ENCODE assay signal across 13 mouse cellular contexts in the genomic region with DNA sequence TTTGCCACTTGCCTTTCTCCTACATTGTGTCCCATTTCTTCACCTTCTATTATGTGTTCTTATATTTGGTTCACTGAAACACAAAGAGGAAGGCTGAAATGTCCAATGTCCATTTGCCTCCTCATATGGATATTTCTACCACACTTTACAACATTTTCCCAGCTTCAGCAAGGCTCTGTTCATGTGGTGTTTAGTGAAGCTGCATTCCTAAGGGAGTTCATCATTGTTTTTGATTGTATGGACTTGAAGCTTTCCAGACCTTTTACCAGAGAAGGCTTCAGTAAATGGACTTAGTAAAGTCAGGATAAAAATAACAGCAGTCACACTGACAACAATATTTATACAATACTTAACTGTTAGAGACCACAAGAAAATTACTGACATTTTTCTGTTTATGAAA.
DNase-seq lines count a peak whose midpoint lies in the region; ATAC-seq and TF ChIP-seq lines count a peak whose summit lies in the region.
"Had no signal": no experiment of that assay in that cellular context is flagged by ENCODE, and none has a peak within 500 bp of the region (broad histone marks: within the 10 kb centered on the region; RNA-seq: fewer than 3 reads in every experiment).

No protein-coding gene starts in this region.

- H3K27me3 ChIP-seq in limb, embryonic 12.5 days = no peaks in the 10 kb centered on the region
- no peaks in the 10 kb centered on the region for H3K27me3 ChIP-seq in limb, embryonic 10.5 days (ENCODE audit: low read depth, poor library complexity, severe bottlenecking)
- H3K27me3 ChIP-seq in intestine, embryonic 15.5 days (replicated peaks) = no peaks in the 10 kb centered on the region
- no peaks in the 10 kb centered on the region for H3K27me3 ChIP-seq in stomach, postnatal 0 days (ENCODE audit: control insufficient read depth, insufficient read depth, low read length)
- H3K27me3 ChIP-seq in forebrain, embryonic 10.5 days (ENCODE audit: poor library complexity, severe bottlenecking) = no peaks in the 10 kb centered on the region
- H3K27me3 ChIP-seq: hindbrain, embryonic 15.5 days; kidney, embryonic 15.5 days had no signal

- H3K4me3 ChIP-seq in gastrocnemius, adult 2 months = no peak overlapping the region
- no peak overlapping the region for H3K4me3 ChIP-seq in limb, embryonic 12.5 days (replicated peaks)
- no peak overlapping the region for H3K4me3 ChIP-seq in limb, embryonic 10.5 days
- H3K4me3 ChIP-seq in intestine, embryonic 15.5 days (replicated peaks) = no peak overlapping the region
- H3K4me3 ChIP-seq in stomach, postnatal 0 days (ENCODE audit: low read depth, low read length) = no peak overlapping the region
- no peak overlapping the region for H3K4me3 ChIP-seq in forebrain, embryonic 10.5 days
- H3K4me3 ChIP-seq: hindbrain, embryonic 15.5 days; kidney, embryonic 15.5 days; midbrain, embryonic 10.5 days had no signal

- no peak for DNase-seq in gastrocnemius, adult 2 months
- no peak for DNase-seq in gastrocnemius, adult 18-20 months (ENCODE audit: low spot score)
- DNase-seq in limb, embryonic 10.5 days (ENCODE audit: low spot score) = no peak
- no peak for DNase-seq in stomach, postnatal 0 days (ENCODE audit: low spot score)
- DNase-seq in cerebellum, postnatal 10 days = no peak
- DNase-seq in forebrain, embryonic 10.5 days (ENCODE audit: extremely low spot score, low spot score) = no peak
- DNase-seq: lung, adult 2 months; spleen, adult 18-20 months had no signal

- H3K9ac ChIP-seq in limb, embryonic 12.5 days (replicated peaks) = no peak overlapping the region
- no peak overlapping the region for H3K9ac ChIP-seq in intestine, embryonic 15.5 days
- H3K9ac ChIP-seq in stomach, postnatal 0 days (ENCODE audit: low read length) = no peak overlapping the region
- H3K9ac ChIP-seq: hindbrain, embryonic 15.5 days; kidney, embryonic 15.5 days had no signal

- 0 out of 2 replicates have a peak, but pooled peaks cover 6% of the 10 kb centered on the region for H3K4me1 ChIP-seq in limb, embryonic 12.5 days (replicated peaks)
- H3K4me1 ChIP-seq in limb, embryonic 10.5 days = peaks cover 5% of the 10 kb centered on the region
- H3K4me1 ChIP-seq in intestine, embryonic 15.5 days (replicated peaks) = no peaks in the 10 kb centered on the region
- no peaks in the 10 kb centered on the region for H3K4me1 ChIP-seq in stomach, postnatal 0 days (replicated peaks; ENCODE audit: control insufficient read depth, insufficient read depth)
- H3K4me1 ChIP-seq in forebrain, embryonic 10.5 days = no peaks in the 10 kb centered on the region
- H3K4me1 ChIP-seq: hindbrain, embryonic 15.5 days; midbrain, embryonic 10.5 days had no signal

- H3K27ac ChIP-seq in gastrocnemius, adult 2 months = peak overlapping the region; percentile 64
- peak overlapping the region; percentile 32; the same call in 1 of the 2 replicates for H3K27ac ChIP-seq in limb, embryonic 12.5 days
- no peak overlapping the region for H3K27ac ChIP-seq in limb, embryonic 10.5 days
- peak overlapping the region; percentile 64; the same call in 1 of the 2 replicates for H3K27ac ChIP-seq in intestine, embryonic 15.5 days
- H3K27ac ChIP-seq in stomach, postnatal 0 days (replicated peaks) = peak overlapping the region; percentile 46
- no peak overlapping the region for H3K27ac ChIP-seq in forebrain, embryonic 10.5 days
- H3K27ac ChIP-seq: hindbrain, embryonic 15.5 days; midbrain, embryonic 10.5 days had no signal

- ATAC-seq in limb, embryonic 12.5 days (ENCODE audit: insufficient number of reproducible peaks, insufficient read depth, low FRiP score, low TSS enrichment, low read depth) = no peak
- ATAC-seq in intestine, embryonic 15.5 days = peak; percentile 75
- peak; percentile 47; the same call in 1 of the 2 replicates for ATAC-seq in stomach, postnatal 0 days (ENCODE audit: low FRiP score, low TSS enrichment)

- no peak for TF ChIP-seq CTCF in gastrocnemius, adult 2 months (IDR thresholded peaks at IDR 0.05)
- TF ChIP-seq CTCF in stomach, postnatal 0 days (IDR thresholded peaks at IDR 0.05; ENCODE audit: low read depth) = no peak

- intact Hi-C loops in gastrocnemius, adult 2 months (cut with DNase I) = loop anchor here (5.0 kb wide), 1 partner anchor 277 kb away; no protein-coding TSS in a partner anchor

- no peak overlapping the region for H3K4me2 ChIP-seq in limb, embryonic 12.5 days
- no peak overlapping the region for H3K4me2 ChIP-seq in intestine, embryonic 15.5 days (replicated peaks)
- H3K4me2 ChIP-seq in stomach, postnatal 0 days (replicated peaks; ENCODE audit: low read depth) = no peak overlapping the region
- H3K4me2 ChIP-seq: hindbrain, embryonic 15.5 days; kidney, embryonic 15.5 days had no signal

- peak; percentile 30 for TF ChIP-seq EP300 in stomach, postnatal 0 days (optimal IDR thresholded peaks at IDR 0.05)

- no peaks in the 10 kb centered on the region for H3K36me3 ChIP-seq in limb, embryonic 12.5 days
- no peaks in the 10 kb centered on the region for H3K36me3 ChIP-seq in limb, embryonic 10.5 days
- no peaks in the 10 kb centered on the region for H3K36me3 ChIP-seq in intestine, embryonic 15.5 days
- H3K36me3 ChIP-seq in stomach, postnatal 0 days (ENCODE audit: control insufficient read depth, insufficient read depth, low read length) = no peaks in the 10 kb centered on the region
- no peaks in the 10 kb centered on the region for H3K36me3 ChIP-seq in forebrain, embryonic 10.5 days (replicated peaks)
- H3K36me3 ChIP-seq: hindbrain, embryonic 15.5 days; kidney, embryonic 15.5 days; midbrain, embryonic 10.5 days had no signal

- no peaks in the 10 kb centered on the region for H3K9me3 ChIP-seq in limb, embryonic 12.5 days
- H3K9me3 ChIP-seq in limb, embryonic 10.5 days (replicated peaks) = no peaks in the 10 kb centered on the region
- H3K9me3 ChIP-seq in intestine, embryonic 15.5 days = no peaks in the 10 kb centered on the region
- H3K9me3 ChIP-seq in stomach, postnatal 0 days (ENCODE audit: control insufficient read depth, low read length) = no peaks in the 10 kb centered on the region
- H3K9me3 ChIP-seq in forebrain, embryonic 10.5 days = 0 out of 2 replicates have a peak, but pooled peaks cover 1% of the 10 kb centered on the region
- H3K9me3 ChIP-seq: hindbrain, embryonic 15.5 days; kidney, embryonic 15.5 days; midbrain, embryonic 10.5 days had no signal

Comparison
In these comparisons a context has a peak if more than half of its experiments do, and no peak if none do; other contexts are left out.
1. H3K27ac ChIP-seq: peak in gastrocnemius, adult 2 months (single experiment), limb, embryonic 12.5 days (single experiment), intestine, embryonic 15.5 days (single experiment) and stomach, postnatal 0 days (single experiment); none in limb, embryonic 10.5 days (single experiment) and forebrain, embryonic 10.5 days (single experiment).